Mouse (Mus musculus): ENCODE results near the gene Sec1.

The Sec1 gene

GRCm38 (mm10) chr7:45717918-45718297 is 23.7 kb upstream of the Sec1 start, which contains the start of gene Sphk2:
Sphk2 (minus strand) TSS chr7:45718002.
- DNase-seq (ENCODE audit: low spot score in 2 of 2) = peak; percentile 98 to 99

GRCm38 (mm10) chr7:45716952-45717917 is 23.0 kb upstream of the Sec1 start:
- no peak for DNase-seq (ENCODE audit: low spot score in 2 of 2)

GRCm38 (mm10) chr7:45716460-45716857 is 22.3 kb upstream of the Sec1 start:
- no peak for DNase-seq (ENCODE audit: low spot score in 2 of 2)

GRCm38 (mm10) chr7:45715741-45716459 is 21.7 kb upstream of the Sec1 start:
- DNase-seq (ENCODE audit: low spot score in 2 of 2) = no peak

- DNase-seq (ENCODE audit: low spot score in 2 of 2) = peak; percentile 98
Measured at GRCm38 (mm10) chr7:45715090-45715708, 21.0 kb upstream of the Sec1 start, which contains the start of gene Rpl18. Rpl18 (plus strand) TSS chr7:45715457.

GRCm38 (mm10) chr7:45714630-45715089 is 20.5 kb upstream of the Sec1 start:
- DNase-seq (ENCODE audit: low spot score in 2 of 2) = no peak

GRCm38 (mm10) chr7:45713881-45714520 is 19.8 kb upstream of the Sec1 start:
- no peak for DNase-seq (ENCODE audit: low spot score in 2 of 2)

GRCm38 (mm10) chr7:45713396-45713795 is 19.2 kb upstream of the Sec1 start:
- DNase-seq (ENCODE audit: low spot score in 2 of 2) = no peak

- no peak for DNase-seq (ENCODE audit: low spot score in 2 of 2)
Measured at GRCm38 (mm10) chr7:45712022-45712757, 18.0 kb upstream of the Sec1 start.

GRCm38 (mm10) chr7:45711316-45712021 is 17.3 kb upstream of the Sec1 start:
- no peak for DNase-seq (ENCODE audit: low spot score in 2 of 2)

- no peak for DNase-seq (ENCODE audit: low spot score in 2 of 2)
Measured at GRCm38 (mm10) chr7:45710477-45711191, 16.4 kb upstream of the Sec1 start.

- DNase-seq (ENCODE audit: low spot score in 2 of 2) = no peak
Measured at GRCm38 (mm10) chr7:45709677-45710355, 15.6 kb upstream of the Sec1 start.

GRCm38 (mm10) chr7:45709036-45709435 is 14.8 kb upstream of the Sec1 start:
- no peak for DNase-seq (ENCODE audit: low spot score in 2 of 2)

GRCm38 (mm10) chr7:45708221-45708761 is 14.1 kb upstream of the Sec1 start:
- no peak for DNase-seq (ENCODE audit: low spot score in 2 of 2)

GRCm38 (mm10) chr7:45707375-45707967 is 13.3 kb upstream of the Sec1 start:
- peak; percentile 91 to 92 for DNase-seq (ENCODE audit: low spot score in 2 of 2)

GRCm38 (mm10) chr7:45706721-45707241 is 12.6 kb upstream of the Sec1 start:
- DNase-seq (ENCODE audit: low spot score in 2 of 2) = peak; percentile 77 to 80

GRCm38 (mm10) chr7:45705873-45706281 is 11.7 kb upstream of the Sec1 start:
- peak; percentile 80 to 83 for DNase-seq (ENCODE audit: low spot score in 2 of 2)

GRCm38 (mm10) chr7:45705443-45705864 is 11.3 kb upstream of the Sec1 start:
- no peak for DNase-seq (ENCODE audit: low spot score in 2 of 2)

Measured in right cerebral cortex, postnatal 36 days (tissue).